Mouse (Mus musculus): Measurements from ENCODE around the gene Ctsd.

Ctsd gene

DNA sequence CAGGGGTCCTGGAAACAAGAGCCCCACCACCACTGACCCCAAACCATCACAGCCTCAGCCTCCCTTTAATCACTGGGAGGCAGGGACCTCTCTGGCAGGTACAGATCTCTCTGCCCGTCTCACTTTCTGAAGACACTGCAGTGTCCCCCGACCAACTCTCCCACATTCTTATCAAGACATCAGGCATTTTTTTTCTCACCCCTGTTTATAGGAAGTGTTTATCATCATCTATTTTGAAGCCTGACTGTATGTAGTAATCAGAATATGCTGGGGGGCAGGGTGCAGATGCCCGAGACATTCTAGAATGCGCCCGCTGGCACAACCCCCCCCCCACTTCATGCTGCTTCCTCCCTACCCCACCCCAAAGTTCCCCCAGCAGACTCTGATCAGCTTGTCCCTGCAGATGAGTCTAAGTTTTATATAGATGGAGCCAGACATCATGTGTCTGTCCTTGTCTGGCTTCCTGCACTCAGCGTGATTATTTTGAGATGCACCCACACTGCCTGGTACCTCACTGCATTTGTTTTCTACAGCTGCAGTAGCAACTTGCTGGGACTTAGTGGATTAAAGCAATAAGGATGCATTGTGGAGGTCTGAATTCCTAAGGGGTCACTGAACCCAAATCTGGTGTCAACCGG is 12.4 kb upstream of the Ctsd start:
- no peak for DNase-seq (ENCODE audit: low spot score)

DNA sequence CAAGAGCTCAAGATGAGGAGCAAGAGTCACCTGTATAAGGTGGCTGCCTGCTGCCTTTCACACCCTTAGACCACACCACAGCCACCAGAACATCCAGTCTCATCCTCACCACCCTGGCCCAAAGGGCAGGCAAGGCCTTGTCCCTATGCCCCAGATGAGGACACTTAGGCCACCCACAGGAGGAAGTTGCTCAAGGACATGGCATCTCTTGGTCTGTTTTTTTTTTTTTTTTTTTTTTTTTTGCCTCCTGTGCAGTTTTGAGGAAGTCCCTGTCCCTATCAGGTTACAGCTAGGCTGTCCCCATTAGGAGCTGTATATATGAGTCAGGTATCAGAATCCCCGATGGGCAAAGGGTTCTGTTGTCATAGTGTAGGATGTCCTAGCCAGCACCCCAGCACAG is 11.4 kb upstream of the Ctsd start:
- no peak for DNase-seq (ENCODE audit: low spot score)

DNA sequence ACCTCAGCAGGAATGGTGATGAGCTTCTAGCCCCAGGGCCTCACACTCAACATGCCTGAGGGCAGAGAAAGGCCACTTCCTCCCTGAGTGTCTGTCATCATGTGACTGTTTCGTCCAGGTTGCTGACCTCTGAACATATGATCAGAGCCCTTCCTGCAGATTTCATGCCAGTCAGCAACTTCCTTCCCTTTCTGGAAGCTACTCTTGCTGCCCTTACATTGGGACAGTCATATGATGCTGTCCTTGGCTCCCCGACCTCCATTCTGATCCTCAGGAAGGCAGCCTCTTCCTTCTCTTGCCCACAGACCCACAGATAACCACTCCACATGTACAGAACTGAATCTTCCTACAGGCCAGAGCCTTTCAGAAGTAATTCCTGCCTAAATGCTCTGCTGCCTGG is 10.2 kb upstream of the Ctsd start:
- DNase-seq (ENCODE audit: low spot score) = no peak

DNA sequence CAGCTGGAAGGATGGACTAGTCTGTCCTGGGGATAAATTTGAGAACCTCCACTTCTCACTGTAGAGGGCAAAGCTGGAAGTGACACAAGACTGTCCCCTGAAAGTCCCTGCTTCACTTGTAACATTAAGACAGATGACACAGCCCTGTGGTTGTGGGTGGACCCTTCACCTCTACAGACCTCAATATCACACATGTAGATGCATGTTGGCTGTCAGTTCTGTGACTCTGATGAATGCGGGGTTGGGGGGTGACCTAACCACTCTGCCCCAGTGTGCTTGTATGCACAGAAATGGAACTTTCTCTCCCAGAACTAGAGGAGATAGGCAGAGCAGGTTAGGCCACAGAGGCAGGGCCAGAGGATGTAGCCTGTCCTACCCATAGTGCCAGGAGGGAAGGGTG is 8.8 kb upstream of the Ctsd start:
- no peak for DNase-seq (ENCODE audit: low spot score)

DNA sequence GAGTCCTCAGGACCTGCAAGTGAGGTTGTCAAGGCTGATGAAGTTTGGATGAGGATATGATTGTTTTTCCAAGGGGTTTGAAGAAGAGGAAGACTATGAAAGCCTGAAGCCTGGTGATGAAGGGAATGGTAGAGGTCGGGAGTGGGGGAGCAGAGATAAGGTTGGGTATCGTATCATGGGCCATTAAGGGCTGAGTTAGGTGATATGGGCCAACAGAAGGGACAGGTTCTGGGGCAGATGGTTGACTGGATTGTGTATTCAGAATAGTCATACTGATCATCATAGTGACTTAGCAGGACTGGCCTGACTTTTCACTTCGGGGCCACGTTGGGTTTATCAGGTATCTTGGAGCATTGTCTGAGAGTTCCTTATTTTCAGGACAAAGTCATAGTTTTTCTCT is 7.6 kb upstream of the Ctsd start:
- DNase-seq (ENCODE audit: low spot score) = no peak

DNA sequence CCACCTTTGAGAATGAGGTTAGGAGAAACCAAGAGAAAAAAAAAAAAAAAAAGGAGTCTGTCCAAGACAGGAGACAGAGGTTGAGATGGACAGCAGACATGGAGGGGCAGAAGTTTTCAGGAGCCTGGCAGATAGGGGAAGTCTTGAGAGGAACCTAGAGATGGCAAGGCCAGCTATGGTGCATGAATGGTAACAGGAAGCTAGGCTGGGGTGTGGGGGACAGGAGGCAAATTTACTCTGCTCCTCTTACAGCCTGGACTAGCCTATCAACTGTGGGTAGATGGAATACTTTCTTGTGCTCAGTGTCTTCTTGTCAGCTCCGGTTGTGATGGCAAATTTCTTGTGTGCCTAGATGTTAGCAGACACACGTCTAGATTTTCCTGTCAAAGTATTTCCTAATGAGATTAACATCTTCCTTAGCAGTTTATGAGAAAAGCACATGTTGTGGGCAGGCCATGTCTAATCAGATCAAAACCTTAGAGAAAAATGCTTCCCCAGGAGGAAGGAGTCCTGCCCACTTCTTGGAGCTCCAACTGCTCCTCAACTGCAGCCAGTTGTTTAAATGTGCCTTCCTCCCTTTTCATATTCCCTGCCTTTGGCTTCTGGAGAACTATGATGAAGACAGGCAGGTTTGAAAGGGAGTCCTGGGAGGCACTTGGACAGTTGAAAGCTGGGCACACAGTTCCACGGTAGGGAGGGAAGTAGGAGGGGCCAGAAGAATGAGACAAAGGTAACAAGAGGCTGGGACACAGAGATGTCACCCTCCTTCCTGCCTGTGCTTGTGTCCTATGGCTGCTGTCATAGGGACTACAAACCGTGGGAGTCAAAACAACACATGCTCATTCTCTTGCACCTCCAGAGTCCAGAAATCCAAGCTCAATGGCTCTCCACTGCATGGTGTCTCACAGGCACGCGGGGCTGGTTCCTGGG is 6.7 kb upstream of the Ctsd start:
- no peak for DNase-seq (ENCODE audit: low spot score)

DNA sequence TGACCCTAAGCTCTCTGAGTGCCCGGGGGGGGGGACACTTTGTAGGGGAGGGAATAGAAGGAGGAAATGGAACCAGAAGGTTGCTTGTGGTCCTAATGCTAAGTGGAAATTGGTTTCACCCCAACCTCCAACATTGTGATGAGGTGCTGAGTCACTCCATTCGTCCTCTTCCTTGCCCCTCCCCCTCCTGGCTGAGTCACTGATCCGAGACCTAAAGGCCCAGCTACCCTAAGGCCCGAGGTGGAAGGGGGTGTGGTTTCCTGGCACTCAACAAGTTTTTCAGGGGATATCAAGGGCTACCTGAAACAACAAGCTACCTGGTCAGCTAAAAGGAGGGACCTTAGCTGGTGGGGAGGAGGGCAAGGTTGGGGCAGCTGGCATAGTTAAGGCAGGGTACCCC is 5.4 kb upstream of the Ctsd start:
- peak; percentile 93 for DNase-seq (ENCODE audit: low spot score)

DNA sequence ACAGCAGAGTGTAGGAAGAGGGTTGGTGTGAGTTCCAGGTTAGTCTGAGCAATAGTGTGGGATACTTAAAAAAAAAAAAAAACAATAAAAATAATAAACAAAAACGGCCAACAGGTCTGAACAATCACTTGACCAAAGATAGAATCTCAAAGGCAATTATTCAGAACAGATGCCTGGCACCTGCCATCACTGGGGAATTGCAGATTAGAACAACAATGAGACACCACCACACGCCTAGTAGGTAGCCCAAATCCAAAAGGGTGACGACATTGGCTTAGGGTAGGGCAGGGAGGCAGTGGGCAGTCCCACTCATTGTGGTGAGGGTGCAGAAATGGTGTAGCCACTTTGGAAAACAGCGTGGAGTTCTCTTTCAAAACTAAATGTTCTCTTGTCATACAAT is 3.8 kb upstream of the Ctsd start:
- DNase-seq (ENCODE audit: low spot score) = no peak

DNA sequence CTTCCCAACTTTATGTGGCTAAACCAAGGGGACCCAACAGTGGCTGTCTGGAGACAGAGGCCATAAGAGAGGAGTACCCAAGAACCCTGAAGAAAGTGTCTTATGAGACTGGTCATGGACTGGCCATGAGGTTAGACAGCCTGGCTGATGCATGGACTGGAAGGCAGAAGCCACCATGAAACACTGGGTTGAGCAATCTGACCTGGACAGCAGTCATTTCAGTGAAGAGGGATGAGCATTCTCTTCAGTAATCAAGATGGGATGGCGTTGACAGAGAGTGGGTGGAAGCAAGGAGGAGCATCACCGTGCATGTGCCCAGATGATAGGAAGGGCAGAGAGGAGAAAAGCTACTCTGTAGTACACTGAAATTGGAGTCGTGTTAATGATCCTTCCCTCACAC is 3.3 kb upstream of the Ctsd start:
- DNase-seq (ENCODE audit: low spot score) = no peak

DNA sequence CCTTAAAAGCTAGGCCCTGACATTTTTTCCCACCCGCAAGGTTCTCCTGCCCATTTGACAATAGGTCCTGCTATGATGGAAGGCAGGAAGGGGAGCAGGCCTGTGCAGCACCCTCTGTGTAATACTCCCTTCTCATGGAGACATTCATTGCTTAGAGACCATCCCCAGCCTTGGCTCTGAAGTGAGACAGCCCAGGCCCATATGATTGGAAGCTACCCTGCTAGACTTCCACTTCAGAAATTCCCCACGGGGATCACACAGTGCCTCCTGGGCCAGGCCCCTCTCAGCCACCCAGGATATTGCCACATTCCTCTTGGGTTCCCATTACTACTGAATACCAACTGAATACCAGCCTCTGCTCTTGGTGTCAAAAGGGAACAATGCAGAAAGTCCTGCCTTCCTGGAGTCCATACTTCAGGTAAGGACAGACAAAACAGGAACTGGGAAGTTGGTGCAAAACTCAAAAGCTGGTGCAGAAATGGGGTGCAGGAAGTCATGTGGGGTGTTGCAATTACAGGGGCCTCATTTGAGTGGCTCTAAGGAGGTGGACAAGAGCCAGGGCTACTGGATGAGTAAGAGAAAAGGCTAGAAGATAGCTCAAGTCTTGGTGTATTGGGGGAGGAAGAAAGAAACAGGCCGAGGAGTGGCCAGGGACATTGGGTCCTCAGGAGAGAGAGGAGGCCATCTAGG is 2.3 kb upstream of the Ctsd start:
- DNase-seq (ENCODE audit: low spot score) = no peak

DNA sequence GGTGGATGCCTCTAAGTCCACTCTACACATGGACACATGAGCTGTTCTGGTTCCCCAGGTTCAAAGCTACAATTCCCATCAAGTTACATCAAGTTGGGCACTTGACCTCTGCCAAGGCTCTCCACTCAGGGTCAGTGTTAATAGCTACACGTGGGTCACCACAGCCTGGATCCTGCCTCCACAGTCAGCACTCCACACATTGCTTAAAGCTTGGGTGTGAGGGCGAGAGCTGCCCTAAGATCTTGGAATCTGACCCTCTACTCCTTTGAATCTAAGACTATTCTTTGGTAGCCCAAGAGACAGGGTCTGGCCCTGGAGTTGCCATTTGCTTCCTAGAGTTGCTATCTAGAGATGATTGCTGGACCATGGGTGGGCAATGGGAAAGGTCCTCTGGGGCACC is 902 bp upstream of the Ctsd start:
- no peak for DNase-seq (ENCODE audit: low spot score)

DNA sequence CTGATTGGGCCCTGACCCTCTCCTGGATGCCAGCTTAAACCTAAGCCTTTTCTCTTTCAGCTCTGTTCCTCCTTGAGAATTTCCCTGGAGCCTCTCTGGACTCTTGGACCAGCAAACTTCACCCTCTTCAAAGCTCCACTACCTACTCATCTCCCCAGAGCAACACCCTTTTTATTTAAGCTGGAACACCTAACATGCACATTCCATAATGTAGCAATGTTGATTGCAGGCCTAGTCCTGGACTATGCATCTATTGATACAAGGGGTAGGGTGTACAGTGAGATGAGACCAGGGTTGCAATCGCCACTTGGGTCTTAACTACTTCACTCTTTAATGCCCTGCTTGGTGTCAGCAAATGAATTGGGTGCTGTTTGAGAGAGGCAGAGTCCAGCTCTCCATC is 360 bp upstream of the Ctsd start:
- no peak for DNase-seq (ENCODE audit: low spot score)

DNA sequence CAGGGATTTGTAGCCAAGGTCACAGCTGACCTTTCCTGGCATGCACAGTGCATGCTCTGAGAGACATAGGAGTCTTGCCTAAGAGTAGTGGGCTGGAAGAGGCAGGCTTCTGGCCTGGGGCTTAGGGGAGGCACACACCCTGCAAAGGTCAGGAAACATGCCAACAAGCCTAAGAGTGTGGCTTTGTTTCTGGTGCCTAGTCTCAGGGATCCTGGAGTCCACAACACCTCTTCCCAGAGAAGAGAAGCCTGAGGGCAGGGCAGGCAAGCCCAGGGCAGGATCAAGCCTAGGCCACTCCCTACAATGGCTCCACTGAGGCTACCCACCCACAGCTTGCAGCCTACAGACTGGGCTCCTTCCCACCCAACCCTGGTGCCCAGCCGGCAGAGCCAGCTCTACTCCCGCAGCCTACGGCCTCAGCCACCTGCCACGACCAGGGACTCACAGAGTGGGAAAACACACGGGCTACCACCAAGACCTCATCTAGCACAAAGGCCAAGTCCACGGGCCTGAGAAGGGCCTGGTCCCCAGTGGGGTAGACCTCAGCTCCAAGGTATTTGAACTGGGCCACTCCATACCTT is 1.1 kb downstream of the Ctsd start:
- DNase-seq (ENCODE audit: low spot score) = no peak

DNA sequence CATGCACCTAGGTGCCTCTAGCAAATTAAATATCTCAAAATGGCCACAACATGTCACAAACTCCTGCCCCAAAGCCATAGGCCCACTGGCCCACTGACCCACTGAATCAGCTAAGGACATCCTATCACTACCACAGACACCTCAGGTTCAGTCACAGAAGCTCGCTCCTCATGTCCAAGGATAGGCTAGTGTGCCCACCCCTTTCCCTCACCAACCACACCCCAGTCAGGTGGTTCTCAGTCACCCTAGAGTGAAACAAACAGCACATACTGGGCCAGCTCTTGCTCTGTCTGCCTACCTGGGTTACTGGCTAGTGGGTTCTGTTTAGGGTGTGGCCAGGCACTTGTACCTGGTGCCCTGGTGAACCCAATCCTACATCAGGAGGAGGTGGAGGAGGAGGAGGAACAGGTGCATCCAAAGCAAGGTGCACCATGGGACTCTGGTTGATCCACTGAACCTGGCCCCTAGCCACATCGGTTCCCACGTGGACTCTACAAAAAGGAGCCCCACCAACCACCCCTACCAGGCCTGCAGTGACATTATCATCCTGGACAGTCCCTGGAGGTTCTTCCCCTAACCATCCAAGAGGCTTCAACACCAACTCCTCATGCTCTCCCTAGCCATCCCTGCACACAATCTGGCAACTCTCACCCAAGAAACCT is 2.0 kb downstream of the Ctsd start:
- no peak for DNase-seq (ENCODE audit: low spot score)

DNA sequence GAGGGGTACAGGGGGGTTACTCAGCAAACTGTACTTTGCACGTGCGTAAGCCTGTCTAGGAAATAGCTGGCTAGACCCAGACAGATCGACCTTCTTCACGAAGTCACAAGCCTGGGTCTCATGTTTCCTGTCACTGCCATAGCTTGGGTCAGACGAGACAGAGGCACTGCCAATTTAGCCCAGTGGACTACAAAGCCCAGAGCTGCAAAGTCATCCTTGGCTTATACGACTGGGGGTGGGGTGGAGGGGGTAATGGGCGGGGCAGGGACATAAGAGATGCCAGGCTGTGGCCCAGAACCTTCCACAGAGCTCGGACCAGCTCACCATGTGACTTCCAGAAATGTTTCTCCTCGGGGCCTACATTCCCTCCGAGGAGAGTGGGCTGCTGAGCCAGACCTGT is 3.5 kb downstream of the Ctsd start:
- DNase-seq (ENCODE audit: low spot score) = no peak

DNA sequence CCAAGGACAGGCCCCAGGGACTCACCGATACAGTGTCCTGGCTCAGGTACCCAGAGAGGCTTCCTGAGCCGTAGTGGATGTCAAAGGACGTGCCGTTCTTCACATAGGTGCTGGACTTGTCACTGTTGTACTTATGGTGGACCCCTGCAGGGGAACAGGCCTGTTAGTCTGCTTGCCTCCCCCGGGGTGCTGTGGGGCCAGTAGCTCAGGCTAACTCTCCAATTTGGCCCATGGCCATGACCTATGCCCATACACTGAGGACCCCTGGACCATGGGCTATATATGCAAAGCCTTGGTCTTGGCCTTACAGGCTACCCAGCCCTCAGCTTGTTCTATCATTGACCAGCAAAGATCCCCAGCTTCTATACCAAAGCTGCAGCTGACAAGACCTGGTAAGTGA is 5.3 kb downstream of the Ctsd start, which contains the start of gene Gm49369:
Gm49369 (minus strand) TSS at position 101 of the 400 bp plus-strand sequence.
- no peak for DNase-seq (ENCODE audit: low spot score)

DNA sequence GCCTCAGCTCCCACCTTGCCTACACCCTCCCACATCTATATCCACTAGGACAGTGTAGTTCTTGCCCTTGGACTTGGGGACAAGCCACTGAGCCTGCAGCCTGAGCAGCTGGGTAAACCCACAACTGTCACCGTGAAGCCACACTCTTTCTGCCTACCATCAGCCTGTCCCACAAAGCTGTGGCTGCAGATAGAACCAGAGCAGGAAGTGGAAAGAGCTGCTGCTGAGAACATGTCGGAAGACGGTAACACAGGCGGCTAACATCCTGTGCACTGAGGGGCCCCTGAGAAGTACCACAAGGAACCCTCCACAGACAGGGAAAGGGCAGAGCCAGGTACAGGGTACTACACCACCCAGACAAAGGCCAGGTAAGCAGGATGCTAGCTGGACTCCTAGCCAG is 6.7 kb downstream of the Ctsd start:
- no peak for DNase-seq (ENCODE audit: low spot score)

DNA sequence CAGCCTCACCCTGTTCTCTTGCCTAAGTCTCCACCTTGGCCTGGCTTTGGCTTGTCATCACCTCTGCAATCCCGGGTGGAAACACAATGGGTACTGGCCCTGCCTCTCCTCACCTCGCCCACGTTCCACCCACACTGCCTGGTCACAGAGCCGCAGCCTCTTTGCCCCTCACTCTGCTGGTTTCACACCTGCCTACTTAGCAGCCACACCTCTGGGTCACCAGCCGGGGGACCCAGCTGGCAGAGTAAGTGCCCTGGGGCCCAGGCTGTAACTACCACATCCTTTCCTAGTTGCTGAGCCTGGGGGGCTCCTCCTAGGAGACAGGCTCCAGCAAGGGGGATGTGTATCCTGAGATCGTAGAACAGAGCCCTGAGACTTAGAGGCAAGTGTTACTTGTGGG is 8.7 kb downstream of the Ctsd start:
- DNase-seq (ENCODE audit: low spot score) = no peak

DNA sequence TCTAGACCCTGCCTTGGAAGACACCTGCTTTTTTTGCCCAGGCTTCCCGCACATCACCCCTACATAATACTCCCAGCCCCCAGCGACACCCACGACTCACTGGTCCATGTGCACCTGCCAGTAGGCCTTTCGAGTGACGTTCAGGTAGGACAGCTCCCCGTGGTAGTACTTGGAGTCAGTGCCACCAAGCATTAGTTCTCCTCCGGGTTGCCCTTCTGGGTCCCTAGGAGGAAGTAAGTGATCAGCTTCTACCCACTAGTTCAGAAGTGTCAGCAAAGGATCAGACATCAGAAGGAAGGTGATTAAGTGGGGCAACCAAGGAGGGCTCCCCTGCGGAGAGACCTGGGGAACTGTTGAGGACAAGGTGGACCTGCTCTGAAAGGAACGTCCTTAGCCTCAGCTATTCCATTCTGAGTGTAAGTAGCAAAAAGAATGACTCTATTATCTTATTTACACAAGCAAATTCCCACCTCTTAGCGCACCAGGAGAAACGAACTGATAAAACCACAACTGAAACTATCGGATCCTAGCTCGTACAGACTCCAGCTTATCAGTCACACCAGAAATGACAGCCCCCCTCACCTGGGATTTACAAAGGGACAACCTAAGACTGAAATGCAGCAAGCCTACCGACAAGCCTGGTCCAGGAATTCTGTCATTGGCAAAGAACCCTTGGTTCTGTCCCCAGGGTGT is 10.5 kb downstream of the Ctsd start:
- DNase-seq (ENCODE audit: low spot score) = peak; percentile 79

DNA sequence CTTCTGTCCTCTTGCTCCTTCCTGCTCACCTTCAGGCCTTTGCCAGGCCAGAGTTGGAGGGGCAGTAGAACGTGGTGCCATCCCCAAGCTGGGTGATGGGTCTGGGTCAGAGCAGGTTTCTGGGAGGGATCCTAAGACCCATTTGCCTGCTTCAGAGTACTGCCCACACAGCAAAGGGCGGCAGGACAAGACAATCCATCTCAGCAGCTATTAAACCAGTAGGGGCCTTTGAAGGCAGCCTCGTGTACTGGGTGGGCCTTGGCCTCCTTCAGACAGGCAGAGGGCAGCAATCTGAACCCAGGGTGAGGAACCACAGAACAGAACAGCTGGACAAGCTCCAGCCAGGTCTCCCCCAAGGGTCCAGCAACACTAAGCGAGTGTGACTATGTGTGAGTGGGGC is 11.7 kb downstream of the Ctsd start:
- DNase-seq (ENCODE audit: low spot score) = no peak

DNA sequence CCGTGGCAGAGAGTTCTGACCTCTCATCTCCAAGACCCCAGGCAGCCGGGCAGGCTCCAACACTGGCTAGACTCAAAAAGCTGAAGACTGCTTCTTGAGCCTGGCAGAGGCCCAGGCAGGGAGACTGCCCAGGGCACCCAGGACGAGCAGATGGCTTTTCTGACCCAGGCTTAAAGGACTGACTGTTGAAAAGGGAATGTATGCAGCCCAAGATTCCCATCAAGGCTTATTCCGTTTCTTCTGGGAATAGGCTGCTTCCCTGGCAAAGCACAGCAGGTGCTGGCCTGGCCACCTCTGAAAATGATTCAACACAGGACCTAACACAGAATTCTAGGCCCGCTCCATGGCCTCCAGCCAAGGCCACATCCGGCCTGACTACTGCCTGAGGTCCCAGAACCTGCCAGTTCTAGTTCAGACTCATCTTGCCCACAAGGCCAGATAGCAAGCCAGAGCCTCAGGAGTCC is 12.5 kb downstream of the Ctsd start:
- no peak for DNase-seq (ENCODE audit: low spot score)

All from c-Kit-positive CD71-positive TER-119-positive erythroid progenitor cells, embryonic 14.5 days (primary cell).